8 mouse cellular contexts compared by ENCODE assay signal in genomic region chr14:76479867-76480266, GRCm38 (mm10).
DNase-seq lines count a peak whose midpoint lies in the region; ATAC-seq and TF ChIP-seq lines count a peak whose summit lies in the region.

No protein-coding gene starts in this region.

- peak; percentile 44 for DNase-seq in adrenal gland, postnatal 10 days
- DNase-seq in adrenal gland, postnatal 25 days = no peak
- no peak for DNase-seq in lung, adult 2 months
- no peak for DNase-seq in lung, adult 18-20 months
- DNase-seq in cerebellum, postnatal 14 days = peak; percentile 58 to 64
- DNase-seq in hindlimb bud, embryonic 11.5 days (ENCODE audit: extremely low spot score, low read depth, low spot score) = peak; percentile 39
- no peak for DNase-seq in frontal cortex, postnatal 10 days (ENCODE audit: low spot score in 2 of 2)

- WGBS in lung, adult 2 months = 23% methylated on average over 6 of the region's 6 CpGs

- peak; percentile 83 for ATAC-seq in megakaryocyte progenitor cell, adult 5-6 weeks (replicated peaks; ENCODE audit: poor library complexity)

- 0 out of 2 replicates have a peak, but pooled peaks have one; percentile 37 for TF ChIP-seq CTCF in lung, adult 2 months (IDR thresholded peaks at IDR 0.05; ENCODE audit: insufficient read depth, low read length)

- H3K4me1 ChIP-seq in lung, adult 2 months (ENCODE audit: control insufficient read depth, insufficient read depth, low read length) = no peaks in the 10 kb centered on the region; the same call in 1 of the 2 replicates

- no peak for TF ChIP-seq POLR2A in lung, adult 2 months (IDR thresholded peaks at IDR 0.05; ENCODE audit: borderline replicate concordance, extremely low read depth, low read depth, low read length)

- no peak overlapping the region for H3K4me3 ChIP-seq in lung, adult 2 months (replicated peaks; ENCODE audit: extremely low read depth, low read depth, low read length)

Comparison
In these comparisons a context has a peak if more than half of its experiments do, and no peak if none do; other contexts are left out.
1. DNase-seq: peak in adrenal gland, postnatal 10 days (single experiment), cerebellum, postnatal 14 days (2 of 2) and hindlimb bud, embryonic 11.5 days (single experiment); none in adrenal gland, postnatal 25 days (single experiment), lung, adult 2 months (single experiment), lung, adult 18-20 months (0 of 2) and frontal cortex, postnatal 10 days (0 of 2).